Mouse (Mus musculus): ENCODE results near the gene Olfr776.
"Not testable (repeated sequence)": the region's sequence is repeated elsewhere in the genome, so short reads cannot be mapped to it uniquely, and the experiment has no call there.

The Olfr776 gene

DNA sequence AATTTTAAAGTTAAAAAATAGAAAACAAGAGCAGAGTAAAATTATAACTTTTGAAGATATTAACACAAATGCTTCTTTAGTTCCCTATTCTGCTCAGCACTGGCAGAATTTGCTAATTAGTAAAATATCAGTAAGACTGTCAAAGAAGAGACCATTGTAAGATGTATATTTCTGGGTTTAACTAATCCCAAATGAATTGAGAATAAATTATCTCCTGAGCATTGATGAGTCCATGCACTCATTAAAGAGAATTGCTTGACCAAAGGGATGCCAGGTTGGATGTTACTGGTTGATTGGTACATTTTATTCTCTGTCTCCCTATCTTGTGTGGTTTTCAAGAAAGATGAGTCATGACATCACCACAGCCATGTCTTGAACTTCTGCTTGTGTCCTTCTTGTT is at the start of gene Olfr776:
Olfr776 (plus strand) TSS at position 301 of the 400 bp plus-strand sequence.
- no peak for DNase-seq

- no peak for DNase-seq
These were observed 28.2 kb upstream of the Olfr776 start for GRCm38 (mm10) chr10:129230737-129231136.

DNA sequence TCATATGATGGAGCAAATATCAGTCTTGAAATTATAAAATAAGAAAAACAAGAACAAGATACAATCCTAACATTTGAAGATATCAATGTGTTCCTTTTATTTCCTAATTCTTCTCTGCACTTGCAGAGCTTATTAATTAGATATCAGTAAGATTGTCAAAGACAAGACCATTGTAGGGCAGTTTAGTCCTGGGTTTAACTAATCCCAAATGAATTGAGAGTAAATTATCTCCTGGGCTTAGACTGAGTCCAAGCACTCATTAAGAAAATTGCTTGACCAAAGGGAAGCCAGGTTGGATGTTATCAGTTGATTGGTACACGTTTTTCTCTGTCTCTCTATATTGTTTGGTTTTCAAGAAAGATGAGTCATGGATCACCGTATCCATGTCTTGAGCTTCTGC is 23.0 kb upstream of the Olfr776 start, which contains the start of gene Olfr774:
Olfr774 (plus strand) TSS at position 301 of the 400 bp plus-strand sequence.
- no peak for DNase-seq

GRCm38 (mm10) chr10:129248112-129248511 is 10.8 kb upstream of the Olfr776 start, which contains the start of gene Olfr775:
Gene Olfr775 (plus strand): TSS chr10:129248412.
- no peak for DNase-seq

DNA sequence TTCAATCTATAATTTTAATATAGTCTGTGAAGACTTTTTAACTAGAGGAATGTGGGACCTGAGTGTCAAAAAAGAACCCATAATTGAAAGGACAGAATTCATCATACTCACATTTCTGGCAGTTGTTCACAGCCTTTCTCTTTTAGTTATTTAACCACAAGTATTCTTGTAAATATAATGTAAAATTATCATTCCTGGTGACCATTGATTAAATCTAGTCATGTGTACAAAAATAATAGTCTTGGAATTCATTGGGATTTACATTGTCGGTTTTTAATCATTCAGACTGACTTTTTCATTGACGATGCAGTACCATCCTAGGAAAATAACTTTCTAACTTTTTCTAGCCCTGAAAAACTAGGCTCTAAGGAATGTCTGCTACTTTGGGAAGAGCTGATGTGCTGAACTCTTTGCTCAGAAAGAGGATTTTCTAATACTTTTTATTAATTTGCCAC is 12.2 kb downstream of the Olfr776 start, which contains the start of gene Olfr777:
Olfr777 (minus strand) TSS at position 405 of the 455 bp plus-strand sequence.
- no peak for DNase-seq

DNA sequence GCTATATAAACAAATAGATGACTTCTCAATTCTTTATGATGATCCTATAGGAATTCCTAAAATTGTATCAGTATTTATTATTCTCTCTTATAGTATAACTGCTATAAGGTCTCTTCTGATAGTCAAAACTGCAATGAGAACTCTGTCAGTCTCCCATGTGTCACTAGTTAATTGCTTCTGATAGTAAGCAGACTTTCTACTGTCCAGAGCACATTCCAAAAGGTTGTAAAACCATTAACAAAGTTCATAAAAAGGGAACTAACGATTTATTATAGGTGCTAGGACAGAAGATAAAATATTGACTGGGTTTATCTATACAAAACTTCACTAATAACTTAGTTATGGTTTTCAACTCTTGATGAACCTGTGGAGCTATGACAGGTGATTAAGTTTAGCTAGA is 54.0 kb downstream of the Olfr776 start:
- not testable (repeated sequence) for DNase-seq

GRCm38 (mm10) chr10:129313521-129313920 is 54.6 kb downstream of the Olfr776 start:
- not testable (repeated sequence) for DNase-seq
